Mouse (Mus musculus): ENCODE measurements around the gene A530016L24Rik.

- peak; percentile 44 for TF ChIP-seq CTCF (IDR thresholded peaks at IDR 0.05; ENCODE audit: low read depth, low read length)
- TF ChIP-seq GATA1 (IDR thresholded peaks at IDR 0.05; ENCODE audit: borderline replicate concordance, low read length), result no peak
- no peak for TF ChIP-seq TAL1 (conservative IDR thresholded peaks at IDR 0.05; ENCODE audit: low read depth, low read length)
- no peak for TF ChIP-seq GATA2 (IDR thresholded peaks at IDR 0.05; ENCODE audit: borderline replicate concordance, low read depth, low read length)
- TF ChIP-seq POLR2AphosphoS5 (IDR thresholded peaks at IDR 0.05; ENCODE audit: insufficient replicate concordance, low read depth, low read length), result no peak
Measured at GRCm38 (mm10) chr12:112463209-112463608, 26.0 kb upstream of the A530016L24Rik start.

Data from G1E (cell line).